Mouse (Mus musculus) induced T-regulatory cell, adult 2 months (primary cell): ENCODE measurements around the gene Tmem117.

Experiments used
- DNase-seq: peaks from one replicate; pipeline ENCODE4 v3.0.0-alpha.2; 2012; ENCODE audit warnings: low read depth

The Tmem117 gene

GRCm38 (mm10) chr15:95138709-95139409 lies 509.8 kb downstream of the Tmem117 start:
- no peak for DNase-seq

GRCm38 (mm10) chr15:95144131-95144530 lies 515.1 kb downstream of the Tmem117 start:
- no peak for DNase-seq

GRCm38 (mm10) chr15:95145118-95145517 lies 516.1 kb downstream of the Tmem117 start:
- DNase-seq: no peak
